Mouse (Mus musculus) lung, postnatal 0 days (tissue): Measurements from ENCODE around the gene Rilpl1. TPM values are rescaled to one million over a fixed set of nuclear protein-coding genes. Genes with fewer than 3 reads are reported as not detected.
A peak's percentile ranks its signal among the peaks of the same experiment; 100 is the strongest.

ENCODE experiments used
- ATAC-seq: fragments of 200-750 bp; cut with Nextera tagmentation; 2 replicates; pipeline ENCODE4 v1.8.0; 2017; ENCODE audit warnings: moderate library complexity
- DNase-seq: peaks from one replicate; pipeline ENCODE4 v3.0.0-alpha.2; 2016; ENCODE audit warnings: low spot score
- H3K27ac ChIP-seq: fragments of 300-500 bp; sonication (generic); 2 replicates; pipeline ENCODE4 v1.5.1; 2014; ENCODE audit warnings: antibody characterized with exemption, mild to moderate bottlenecking, low read length, mixed read lengths
- H3K27me3 ChIP-seq: fragments of 300-500 bp; sonication (generic); replicated peaks from 2 replicates; pipeline ENCODE4 v1.6.1; 2014; ENCODE audit warnings: low read length, mixed read lengths; ENCODE audit not compliant: insufficient read depth
- H3K36me3 ChIP-seq: fragments of 300-500 bp; sonication (generic); 2 replicates; pipeline ENCODE4 v1.6.1; 2014; ENCODE audit warnings: low read length, mixed read lengths; ENCODE audit not compliant: insufficient read depth
- H3K4me1 ChIP-seq: fragments of 300-500 bp; sonication (generic); 2 replicates; pipeline ENCODE4 v1.6.1; 2014; ENCODE audit warnings: antibody characterized with exemption, low read depth, low read length, mixed read lengths; ENCODE audit not compliant: insufficient read depth
- H3K4me2 ChIP-seq: fragments of 300-500 bp; sonication (generic); replicated peaks from 2 replicates; pipeline ENCODE4 v1.6.1; 2014; ENCODE audit warnings: low read depth, mild to moderate bottlenecking, low read length, moderate library complexity, mixed read lengths
- H3K4me3 ChIP-seq: fragments of 300-500 bp; sonication (generic); 2 replicates; pipeline ENCODE4 v1.5.1; 2014; ENCODE audit warnings: low read depth, low read length
- H3K9ac ChIP-seq: fragments of 300-500 bp; sonication (generic); replicated peaks from 2 replicates; pipeline ENCODE4 v1.6.1; 2014; ENCODE audit warnings: low read depth, mild to moderate bottlenecking
- H3K9me3 ChIP-seq: fragments of 300-500 bp; sonication (generic); 2 replicates; pipeline ENCODE4 v1.6.1; 2016; ENCODE audit warnings: low read length, mixed read lengths
- CTCF ChIP-seq: IDR thresholded peaks from 2 replicates; pipeline ENCODE4 v1.5.1; 2016; ENCODE audit warnings: antibody characterized with exemption, mild to moderate bottlenecking
- EP300 ChIP-seq: IDR thresholded peaks from 2 replicates; pipeline ENCODE4 v1.6.1; 2016; ENCODE audit warnings: antibody characterized with exemption, mild to moderate bottlenecking, control low read depth
- WGBS: fragments of 180-500 bp; shearing (Covaris S2); extraction: QIAGEN DNeasy Blood & Tissue Kit; methylation state at CpG from one replicate; pipeline ENCODE4 v1.1.7; 2014; 5-methylcytosine and 5-hydroxymethylcytosine counted together
- polyA plus RNA-seq: library from polyadenylated mRNA; unstranded; fragments of >200 nt; fragmentation: Nextera tagmentation; extraction: Ambion mirVana; gene quantifications from 2 replicates; pipeline ENCODE4 v1.2.1, GENCODE M21; 2015

Rilpl1 gene
- polyA plus RNA-seq, 1 experiment from 2014 or later, result 24.4 TPM

- H3K27me3 ChIP-seq, result no peaks in the 10 kb centered on the region
- no peak for ATAC-seq
- no peaks in the 10 kb centered on the region for H3K4me1 ChIP-seq
- no peak overlapping the region for H3K4me3 ChIP-seq
- peaks cover 19% of the 10 kb centered on the region for H3K36me3 ChIP-seq
- DNase-seq, result no peak
- 91% methylated on average over 6 of the region's 6 CpGs for WGBS
- H3K4me2 ChIP-seq, result no peak overlapping the region
- TF ChIP-seq EP300 (no peak), CTCF (no peak)
- H3K9ac ChIP-seq, result no peak overlapping the region
- no peaks in the 10 kb centered on the region for H3K9me3 ChIP-seq
- no peak overlapping the region for H3K27ac ChIP-seq
Observed at GRCm38 (mm10) chr5:124456762-124457161, 74.4 kb downstream of the Rilpl1 start.

DNA sequence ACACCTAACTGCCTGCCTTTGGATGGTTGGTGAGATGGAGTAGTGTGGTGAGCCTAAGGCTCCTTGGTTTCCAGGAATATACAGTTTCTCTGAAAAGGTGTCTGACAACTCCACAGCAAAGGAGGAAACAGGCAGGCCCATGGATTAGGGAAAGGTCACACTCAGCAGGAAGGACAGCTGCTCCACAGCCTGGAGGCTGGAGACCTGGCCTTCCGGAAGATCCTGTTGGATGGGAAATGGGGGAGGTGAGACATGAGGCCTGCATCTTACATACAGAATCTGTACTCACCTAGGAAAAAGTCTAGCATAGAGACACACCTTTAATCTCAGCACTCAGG lies 77.1 kb downstream of the Rilpl1 start:
- H3K27ac ChIP-seq, result no peak overlapping the region

GRCm38 (mm10) chr5:124453339-124454081 lies 77.7 kb downstream of the Rilpl1 start:
- Histone ChIP-seq H3K27ac (no peak overlapping the region), H3K9me3 (no peaks in the 10 kb centered on the region)

More for the DNA sequence above, 77.1 kb downstream of the Rilpl1 start:
- Histone ChIP-seq H3K9me3 (no peaks in the 10 kb centered on the region), H3K27me3 (no peaks in the 10 kb centered on the region), H3K9ac (no peak overlapping the region), H3K4me3 (no peak overlapping the region), H3K4me2 (no peak overlapping the region), H3K36me3 (peaks cover 11% of the 10 kb centered on the region), H3K4me1 (no peaks in the 10 kb centered on the region)
- DNase-seq (no peak), ATAC-seq (no peak)
- TF ChIP-seq CTCF (no peak), EP300 (no peak)
- 60% methylated on average over 1 of the region's 1 CpGs for WGBS

DNA sequence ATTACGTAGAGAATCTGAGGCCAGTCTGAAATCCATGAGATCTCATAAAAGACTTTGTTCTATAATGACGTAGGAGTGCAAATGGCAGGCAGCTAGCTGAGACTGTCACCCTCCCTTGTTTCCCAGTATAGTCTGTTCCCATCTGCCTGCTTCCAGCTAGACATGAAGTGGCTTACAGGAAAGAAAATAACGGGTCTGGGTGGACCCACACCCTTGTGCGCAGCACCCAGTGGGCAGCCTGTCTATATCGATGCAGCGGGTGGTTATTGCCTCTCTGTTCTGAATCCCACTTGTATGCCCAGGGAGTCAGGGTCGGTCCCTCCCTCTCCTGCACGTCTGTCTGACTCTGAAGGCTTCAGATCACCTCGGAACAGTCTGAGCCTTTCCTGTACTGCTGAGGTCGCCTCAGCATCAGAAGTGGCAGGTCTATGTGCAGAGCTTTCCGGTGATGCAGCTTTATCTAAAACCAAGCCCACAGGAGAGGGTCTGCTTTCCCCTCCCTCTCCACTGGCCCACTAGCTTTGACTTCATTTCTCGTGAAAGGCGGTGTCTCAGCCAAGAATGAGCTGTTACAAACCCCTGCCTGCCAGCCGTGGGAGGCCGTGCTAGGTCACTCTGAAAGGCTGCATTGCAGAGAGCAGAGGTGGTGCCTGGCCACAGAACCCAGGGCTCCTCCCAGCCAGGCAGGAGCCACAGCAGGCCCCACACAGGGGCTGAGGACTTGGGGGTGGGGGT lies 78.5 kb downstream of the Rilpl1 start:
- H3K36me3 ChIP-seq, result peaks cover 13% of the 10 kb centered on the region
- H3K27me3 ChIP-seq, result no peaks in the 10 kb centered on the region
- TF ChIP-seq EP300 (no peak), CTCF (no peak)
- ATAC-seq, result no peak
- 76% methylated on average over 15 of the region's 15 CpGs for WGBS
- H3K4me1 ChIP-seq, result no peaks in the 10 kb centered on the region
- no peak for DNase-seq
- H3K9ac ChIP-seq, result no peak overlapping the region
- no peak overlapping the region for H3K4me2 ChIP-seq
- no peak overlapping the region for H3K4me3 ChIP-seq
- no peaks in the 10 kb centered on the region for H3K9me3 ChIP-seq
- H3K27ac ChIP-seq, result no peak overlapping the region

More at GRCm38 (mm10) chr5:124453339-124454081, 77.7 kb downstream of the Rilpl1 start:
- Histone ChIP-seq H3K9ac (no peak overlapping the region), H3K36me3 (peaks cover 11% of the 10 kb centered on the region), H3K4me3 (no peak overlapping the region), H3K4me1 (no peaks in the 10 kb centered on the region), H3K4me2 (no peak overlapping the region), H3K27me3 (no peaks in the 10 kb centered on the region)
- ATAC-seq (no peak), DNase-seq (no peak)
- WGBS, result 86% methylated on average over 13 of the region's 13 CpGs
- no peak for TF ChIP-seq EP300
- no peak for TF ChIP-seq CTCF

DNA sequence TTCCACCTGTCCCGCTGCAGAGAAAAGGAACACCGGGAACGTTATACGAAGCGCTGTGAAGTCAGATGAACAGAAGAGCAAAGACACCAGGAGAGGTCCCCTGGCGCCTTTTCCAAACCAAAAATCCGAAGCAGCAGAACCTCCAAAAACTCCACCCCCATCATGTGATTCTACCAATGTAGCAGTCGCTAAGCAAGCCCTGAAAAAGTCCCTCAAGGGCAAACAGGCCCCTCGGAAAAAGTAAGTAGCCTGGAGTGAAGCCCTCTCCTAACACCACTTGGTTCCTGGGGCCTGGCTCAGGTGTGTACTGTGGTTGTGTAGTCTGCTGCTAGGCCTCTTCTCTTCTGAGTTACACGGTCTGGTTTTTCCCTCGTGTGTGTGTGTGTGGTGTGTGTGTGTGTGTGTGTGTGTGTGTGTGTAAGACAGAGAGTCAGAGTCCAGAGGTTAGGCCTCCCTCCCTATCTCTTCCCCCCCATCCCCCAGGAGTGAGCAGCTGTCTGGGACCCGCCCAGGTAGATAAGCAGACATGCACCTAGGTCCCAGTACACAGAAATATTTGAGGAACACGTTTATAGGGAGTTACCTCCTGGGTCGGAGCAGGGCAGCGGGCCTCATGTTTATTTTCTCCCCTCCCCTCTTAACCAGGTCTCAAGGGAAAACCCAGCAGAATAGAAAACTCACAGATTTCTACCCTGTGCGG lies 80.4 kb downstream of the Rilpl1 start:
- TF ChIP-seq EP300 (no peak), CTCF (no peak)
- Histone ChIP-seq H3K36me3 (peaks cover 13% of the 10 kb centered on the region), H3K9me3 (no peaks in the 10 kb centered on the region), H3K9ac (no peak overlapping the region), H3K4me1 (peaks cover 5% of the 10 kb centered on the region; the same call in 1 of the 2 replicates), H3K27me3 (no peaks in the 10 kb centered on the region), H3K27ac (peak overlapping the region; percentile 32; the same call in 1 of the 2 replicates), H3K4me2 (no peak overlapping the region), H3K4me3 (no peak overlapping the region)
- ATAC-seq, result no peak
- no peak for DNase-seq
- 73% methylated on average over 16 of the region's 16 CpGs for WGBS

DNA sequence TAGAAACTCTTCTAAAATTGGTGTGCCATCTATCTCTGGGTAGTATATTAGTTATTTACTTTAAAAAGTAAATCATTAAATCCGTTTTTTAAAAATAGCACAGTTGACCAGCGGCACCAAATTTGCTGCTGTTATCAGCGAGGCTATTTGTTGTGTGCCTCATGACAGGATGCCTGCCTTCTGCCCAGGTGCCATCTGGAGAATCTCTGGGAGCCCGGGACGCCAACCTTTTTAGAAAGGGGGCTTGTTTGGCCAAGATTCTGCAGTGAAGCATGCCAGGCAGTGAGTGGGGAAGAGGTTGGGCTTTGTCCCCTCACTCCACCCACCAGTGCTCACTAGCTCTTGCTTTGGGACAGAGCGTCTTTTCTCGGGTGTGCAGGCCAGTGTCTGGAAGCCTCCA lies 81.1 kb downstream of the Rilpl1 start:
- DNase-seq, result no peak

More for the DNA sequence above, 81.1 kb downstream of the Rilpl1 start:
- ATAC-seq, result no peak
- H3K27me3 ChIP-seq, result no peaks in the 10 kb centered on the region
- peaks cover 13% of the 10 kb centered on the region for H3K36me3 ChIP-seq
- H3K27ac ChIP-seq, result no peak overlapping the region
- H3K9ac ChIP-seq, result no peak overlapping the region
- peaks cover 5% of the 10 kb centered on the region; the same call in 1 of the 2 replicates for H3K4me1 ChIP-seq
- no peak overlapping the region for H3K4me2 ChIP-seq
- no peaks in the 10 kb centered on the region for H3K9me3 ChIP-seq
- no peak for TF ChIP-seq EP300
- no peak for TF ChIP-seq CTCF
- WGBS, result 81% methylated on average over 7 of the region's 7 CpGs
- no peak overlapping the region for H3K4me3 ChIP-seq
